Mouse (Mus musculus) layer of hippocampus, adult 9-10 months (tissue): ENCODE data around the gene Gm4450.
"Not testable (repeated sequence)": the region's sequence is repeated elsewhere in the genome, so short reads cannot be mapped to it uniquely, and the experiment has no call there.

Experiments
- DNase-seq: peaks from one replicate; pipeline ENCODE4 v3.0.0; 2022; ENCODE audit warnings: low spot score

The Gm4450 gene

GRCm38 (mm10) chr3:98417328-98417727 is 39.6 kb downstream of the Gm4450 start:
- DNase-seq: peak; percentile 49

GRCm38 (mm10) chr3:98416426-98417250 is 40.3 kb downstream of the Gm4450 start:
- DNase-seq: no peak

DNA sequence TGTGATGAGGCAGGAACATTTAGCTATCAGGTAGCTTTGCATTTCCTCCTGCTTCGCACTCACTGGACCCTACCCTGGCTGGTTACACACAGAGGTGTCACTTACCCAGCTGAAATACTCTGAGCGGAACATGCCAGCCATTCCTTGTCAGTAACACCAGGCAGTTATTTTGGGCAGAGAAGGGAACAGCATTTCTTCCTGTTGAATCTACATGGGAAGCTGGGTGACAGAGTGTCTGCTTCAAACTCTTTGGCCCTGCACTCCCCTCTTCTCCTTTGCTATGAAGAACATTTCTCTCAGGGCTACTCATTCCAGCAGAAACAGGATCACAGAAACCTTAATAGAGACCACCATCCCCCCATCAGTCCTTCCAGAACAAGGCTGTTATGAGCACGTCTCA is 42.6 kb downstream of the Gm4450 start:
- DNase-seq: no peak

DNA sequence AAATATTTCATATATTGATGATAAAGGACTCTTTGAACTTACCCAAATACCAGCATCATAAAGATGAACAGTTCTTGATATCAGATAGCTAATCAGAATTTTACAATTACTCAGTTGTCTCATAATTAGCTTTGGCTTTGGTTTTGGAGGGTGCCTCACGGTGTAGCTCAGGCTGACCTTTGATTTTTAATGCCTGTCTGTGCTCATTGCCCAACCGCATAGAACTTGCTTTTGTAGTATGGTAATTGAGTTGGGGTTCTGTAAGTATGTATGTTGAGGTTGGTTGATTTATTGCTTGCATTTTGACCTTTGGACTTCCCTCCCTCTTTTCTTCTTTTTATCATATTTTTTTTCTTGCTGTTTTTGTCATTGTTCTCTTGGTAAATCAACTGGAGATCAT is 43.2 kb downstream of the Gm4450 start:
- no peak for DNase-seq

GRCm38 (mm10) chr3:98410619-98411580 is 46.0 kb downstream of the Gm4450 start:
- not testable (repeated sequence) for DNase-seq

GRCm38 (mm10) chr3:98407261-98407780 is 49.6 kb downstream of the Gm4450 start:
- not testable (repeated sequence) for DNase-seq

- not testable (repeated sequence) for DNase-seq
Measured at GRCm38 (mm10) chr3:98406569-98407144, 50.3 kb downstream of the Gm4450 start.

- not testable (repeated sequence) for DNase-seq
Measured at GRCm38 (mm10) chr3:98405877-98406276, 51.0 kb downstream of the Gm4450 start.

DNA sequence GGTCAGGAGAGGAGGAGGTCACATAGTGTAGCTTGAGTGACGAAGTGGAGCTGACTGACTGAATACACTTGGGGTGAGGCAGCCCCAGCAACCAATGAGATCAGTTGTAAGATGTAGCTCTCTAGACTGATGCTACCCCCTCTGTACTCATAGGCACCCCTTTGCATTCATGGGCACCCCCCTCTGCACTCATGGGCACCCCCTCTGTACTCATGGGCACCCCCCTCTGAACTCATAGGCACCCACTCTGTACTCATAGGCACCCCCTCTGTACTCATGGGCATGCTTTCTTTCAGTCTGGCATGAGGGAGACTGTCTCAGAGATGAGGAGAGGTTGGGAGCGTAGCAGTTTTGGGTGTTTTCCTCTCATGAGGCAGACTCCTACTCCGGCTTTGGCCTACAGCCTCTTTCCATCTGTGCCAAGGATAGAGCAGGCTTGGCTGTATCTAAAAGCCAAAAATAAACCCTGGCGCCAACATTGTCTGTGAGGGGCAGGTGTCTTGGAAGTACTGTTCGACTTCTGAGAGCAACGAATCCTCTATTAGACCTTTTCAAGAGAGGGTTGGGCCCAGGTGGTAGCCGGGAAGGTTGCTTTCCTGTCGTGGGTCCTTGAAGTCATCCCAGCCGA is 52.5 kb downstream of the Gm4450 start:
- not testable (repeated sequence) for DNase-seq
